Mouse (Mus musculus) myocyte (in vitro differentiated cells): ENCODE data around the gene Slc30a1.

ENCODE experiments used
- CEBPB ChIP-seq: IDR thresholded peaks from 2 replicates; pipeline ENCODE4 v1.6.1; 2011; ENCODE audit warnings: mild to moderate bottlenecking, moderate library complexity; ENCODE audit not compliant: poor library complexity, insufficient read depth, severe bottlenecking
- E2F4 ChIP-seq: IDR thresholded peaks from one replicate; pipeline ENCODE4 v1.6.1; 2011; ENCODE audit warnings: mild to moderate bottlenecking, control low read depth, moderate library complexity; ENCODE audit not compliant: insufficient read depth
- MYOD1 ChIP-seq, 3 experiments: IDR thresholded peaks; one replicate each; pipeline ENCODE4 v1.6.1; 2011; ENCODE audit warnings: control low read depth in 2 of 3, low read depth in 2 of 3, mild to moderate bottlenecking in 2 of 3, moderate library complexity in 1 of 3; ENCODE audit not compliant: insufficient read length in 2 of 3, control insufficient read depth in 1 of 3
- MYOG ChIP-seq, 3 experiments: IDR thresholded peaks; one replicate each; pipeline ENCODE4 v1.6.1; 2011; ENCODE audit warnings: control low read depth in 2 of 3, low read depth in 2 of 3, mild to moderate bottlenecking in 2 of 3; ENCODE audit not compliant: insufficient read length in 2 of 3, control insufficient read depth in 1 of 3, insufficient read depth in 1 of 3
- POLR2A ChIP-seq: IDR thresholded peaks from one replicate; pipeline ENCODE4 v1.6.1; 2011; ENCODE audit warnings: low read depth, mild to moderate bottlenecking, control low read depth, moderate library complexity; ENCODE audit not compliant: insufficient read length
- POLR2AphosphoS2 ChIP-seq: IDR thresholded peaks from one replicate; pipeline ENCODE4 v1.6.1; 2011; ENCODE audit warnings: low read depth, control low read depth; ENCODE audit not compliant: insufficient read length
- REST ChIP-seq: IDR thresholded peaks from one replicate; pipeline ENCODE4 v1.6.1; 2011; ENCODE audit warnings: mild to moderate bottlenecking, control low read depth, moderate library complexity; ENCODE audit not compliant: insufficient read depth, insufficient read length
- SRF ChIP-seq: IDR thresholded peaks from one replicate; pipeline ENCODE4 v1.6.1; 2011; ENCODE audit warnings: low read depth; ENCODE audit not compliant: control insufficient read depth, insufficient read length
- TCF12 ChIP-seq: IDR thresholded peaks from one replicate; pipeline ENCODE4 v1.6.1; 2011; ENCODE audit warnings: mild to moderate bottlenecking, control low read depth; ENCODE audit not compliant: poor library complexity, insufficient read depth, severe bottlenecking
- TCF3 ChIP-seq: IDR thresholded peaks from one replicate; pipeline ENCODE4 v1.6.1; 2011; ENCODE audit warnings: low read depth, control low read depth; ENCODE audit not compliant: insufficient read length
- USF1 ChIP-seq: IDR thresholded peaks from one replicate; pipeline ENCODE4 v1.6.1; 2011; ENCODE audit warnings: low read depth, mild to moderate bottlenecking, control low read depth, moderate library complexity

GRCm38 (mm10) chr1:191859847-191860246 is 46.7 kb upstream of the Slc30a1 start:
- no peak for TF ChIP-seq POLR2A
- TF ChIP-seq TCF12, result no peak
- no peak for TF ChIP-seq CEBPB
- no peak for TF ChIP-seq E2F4
- no peak for TF ChIP-seq SRF
- TF ChIP-seq TCF3, result no peak
- no peak for TF ChIP-seq MYOD1 (IDR thresholded peaks at IDR 0.05; ENCODE audit: control insufficient read depth in 1 of 3, insufficient read length in 2 of 3, low read depth in 2 of 3)
- no peak for TF ChIP-seq MYOG (IDR thresholded peaks at IDR 0.05; ENCODE audit: control insufficient read depth in 1 of 3, insufficient read depth in 1 of 3, insufficient read length in 2 of 3, low read depth in 2 of 3)
- TF ChIP-seq POLR2AphosphoS2, result no peak
- TF ChIP-seq USF1, result no peak
- no peak for TF ChIP-seq REST
